Mouse (Mus musculus) embryonic stem cell, embryonic (primary cell): ENCODE data around the gene Tap2.

Experiments
- CTCF ChIA-PET, 4 experiments: fragments of 300-600 bp in 2 of 4; fragments of 350-600 bp in 2 of 4; sonication (Branson Sonifier 250); formaldehyde crosslinking; loops; one replicate each; lab custom pipeline; 2022; ENCODE audit warnings: inconsistent platforms in 2 of 4; lab: Charles Lee
- POLR2A ChIA-PET, 4 experiments: fragments of 300-600 bp in 2 of 4; fragments of 350-600 bp in 2 of 4; sonication (Branson Sonifier 250); formaldehyde crosslinking; loops; one replicate each; lab custom pipeline; 2022; ENCODE audit warnings: antibody characterized with exemption in 4 of 4, inconsistent platforms in 1 of 4; lab: Charles Lee

Gene Tap2

GRCm38 (mm10) chr17:34202760-34203442, 426 bp upstream of the Tap2 start:
- POLR2A ChIA-PET, result no interaction called here
- CTCF ChIA-PET, result no interaction called here

- CTCF ChIA-PET, result interaction anchor here (0.5 to 1.5 kb wide), 12 partner anchors 10 to 1756 kb away, joined by 3 to 6 read pairs (median 3); no protein-coding TSS in a partner anchor
- POLR2A ChIA-PET, result interaction anchor here in 3 of 4 experiments (0.6 to 1.6 kb wide), 5 partner anchors 18 to 184 kb away, joined by 3 to 4 read pairs (median 4); partner anchors contain the start of gene H2-DMa (in 1 of the 3)
These were observed 1.1 kb downstream of the Tap2 start for GRCm38 (mm10) chr17:34204303-34205010.

- ChIA-PET CTCF (interaction anchor here (0.5 to 1.7 kb wide), 14 partner anchors 8 to 206 kb away, joined by 3 to 6 read pairs (median 3); no protein-coding TSS in a partner anchor), POLR2A (interaction anchor here in 2 of 4 experiments (0.6 to 1.6 kb wide), 5 partner anchors 10 to 87 kb away, joined by 3 to 5 read pairs (median 4); partner anchors contain the start of gene H2-DMa (in 1 of the 2))
These were observed 1.9 kb downstream of the Tap2 start for GRCm38 (mm10) chr17:34205021-34205745.

- ChIA-PET POLR2A (interaction anchor here in 2 of 4 experiments (0.5 to 1.6 kb wide), 5 partner anchors 11 to 131 kb away, joined by 3 to 5 read pairs (median 3); partner anchors contain the start of gene H2-DMa (in 1 of the 2)), CTCF (interaction anchor here (0.6 to 1.7 kb wide), 7 partner anchors 8 to 205 kb away, joined by 3 to 6 read pairs (median 3); no protein-coding TSS in a partner anchor)
These were observed 2.4 kb downstream of the Tap2 start for GRCm38 (mm10) chr17:34205746-34206176.

GRCm38 (mm10) chr17:34206731-34207130, 3.4 kb downstream of the Tap2 start:
- ChIA-PET POLR2A (no interaction called here), CTCF (interaction anchor here in 3 of 4 experiments (0.7 to 1.7 kb wide), 3 partner anchors 29 to 36 kb away, joined by 3 to 6 read pairs (median 5); no protein-coding TSS in a partner anchor)

- CTCF ChIA-PET, result interaction anchor here in 2 of 4 experiments (0.7 to 1.1 kb wide), 2 partner anchors 37 to 174 kb away, joined by 3 to 5 read pairs; no protein-coding TSS in a partner anchor
- POLR2A ChIA-PET, result no interaction called here
These were observed 4.1 kb downstream of the Tap2 start for GRCm38 (mm10) chr17:34207456-34207855.

GRCm38 (mm10) chr17:34207866-34208265, 4.5 kb downstream of the Tap2 start:
- ChIA-PET CTCF (interaction anchor here in 2 of 4 experiments (0.8 to 1.1 kb wide), 2 partner anchors 37 to 174 kb away, joined by 3 read pairs; no protein-coding TSS in a partner anchor), POLR2A (no interaction called here)

GRCm38 (mm10) chr17:34208421-34208820, 5.1 kb downstream of the Tap2 start:
- ChIA-PET POLR2A (interaction anchor here in 1 of 4 experiments (0.6 kb wide), 2 partner anchors 49 to 177 kb away, joined by 3 read pairs; partner anchors contain the start of gene Slc39a7), CTCF (interaction anchor here in 3 of 4 experiments (0.6 to 1.3 kb wide), 6 partner anchors 26 to 203 kb away, joined by 3 to 4 read pairs (median 3); no protein-coding TSS in a partner anchor)

GRCm38 (mm10) chr17:34209680-34210079, 6.4 kb downstream of the Tap2 start:
- CTCF ChIA-PET, result interaction anchor here in 2 of 4 experiments (0.6 to 1.3 kb wide), 5 partner anchors 25 to 202 kb away, joined by 3 to 4 read pairs (median 3); no protein-coding TSS in a partner anchor
- POLR2A ChIA-PET, result no interaction called here

GRCm38 (mm10) chr17:34210599-34210998, 7.3 kb downstream of the Tap2 start:
- POLR2A ChIA-PET, result interaction anchor here in 1 of 4 experiments (0.8 kb wide), 1 partner anchor 23 kb away, joined by 3 read pairs; the partner anchor contains the start of genes Psmb9 and Tap1
- CTCF ChIA-PET, result interaction anchor here in 3 of 4 experiments (0.6 to 2.4 kb wide), 5 partner anchors 24 to 75 kb away, joined by 3 to 8 read pairs (median 3); no protein-coding TSS in a partner anchor

- POLR2A ChIA-PET, result interaction anchor here in 1 of 4 experiments (0.6 to 1.2 kb wide), 2 partner anchors 23 to 94 kb away, joined by 3 to 5 read pairs; no protein-coding TSS in a partner anchor
- CTCF ChIA-PET, result interaction anchor here in 2 of 4 experiments (0.6 to 2.4 kb wide), 4 partner anchors 23 to 42 kb away, joined by 3 to 8 read pairs (median 6); no protein-coding TSS in a partner anchor
These were observed 8.5 kb downstream of the Tap2 start for GRCm38 (mm10) chr17:34211746-34212365.

GRCm38 (mm10) chr17:34213936-34214335, 10.6 kb downstream of the Tap2 start:
- POLR2A ChIA-PET, result no interaction called here
- CTCF ChIA-PET, result interaction anchor here in 1 of 4 experiments (1.0 kb wide), 1 partner anchor 43 kb away, joined by 3 read pairs; no protein-coding TSS in a partner anchor

- POLR2A ChIA-PET, result interaction anchor here in 1 of 4 experiments (0.9 to 1.0 kb wide), 2 partner anchors 18 to 21 kb away, joined by 3 read pairs; no protein-coding TSS in a partner anchor
- CTCF ChIA-PET, result interaction anchor here (0.8 to 1.4 kb wide), 5 partner anchors 9 to 196 kb away, joined by 3 to 7 read pairs (median 5); no protein-coding TSS in a partner anchor
These were observed 11.8 kb downstream of the Tap2 start for GRCm38 (mm10) chr17:34215176-34215575.

- CTCF ChIA-PET, result interaction anchor here in 2 of 4 experiments (0.7 to 2.6 kb wide), 5 partner anchors 17 to 347 kb away, joined by 3 to 13 read pairs (median 6); partner anchors contain the start of gene Notch4 (in 1 of the 2)
- POLR2A ChIA-PET, result interaction anchor here in 2 of 4 experiments (0.9 to 2.1 kb wide), 2 partner anchors 17 to 18 kb away, joined by 4 read pairs; no protein-coding TSS in a partner anchor
These were observed 14.0 kb downstream of the Tap2 start for GRCm38 (mm10) chr17:34217216-34217928.

- CTCF ChIA-PET, result interaction anchor here in 2 of 4 experiments (0.7 to 2.6 kb wide), 6 partner anchors 17 to 346 kb away, joined by 3 to 13 read pairs (median 5); partner anchors contain the start of gene Notch4 (in 1 of the 2)
- POLR2A ChIA-PET, result interaction anchor here in 2 of 4 experiments (0.9 to 2.1 kb wide), 2 partner anchors 17 to 64 kb away, joined by 3 to 4 read pairs; no protein-coding TSS in a partner anchor
These were observed 14.7 kb downstream of the Tap2 start for GRCm38 (mm10) chr17:34217986-34218385.

- ChIA-PET POLR2A (interaction anchor here in 2 of 4 experiments (0.9 to 2.1 kb wide), 2 partner anchors 16 to 63 kb away, joined by 3 to 4 read pairs; no protein-coding TSS in a partner anchor), CTCF (interaction anchor here in 2 of 4 experiments (0.6 to 2.6 kb wide), 4 partner anchors 16 to 74 kb away, joined by 3 to 13 read pairs (median 6); no protein-coding TSS in a partner anchor)
These were observed 15.3 kb downstream of the Tap2 start for GRCm38 (mm10) chr17:34218675-34219074.
